Mouse (Mus musculus) left cerebral cortex, adult 8-10 months (tissue): ENCODE measurements around the gene Itgb3. TPM values are rescaled to one million over a fixed set of nuclear protein-coding genes. Genes with fewer than 3 reads are reported as not detected.

ENCODE experiments used
- DNase-seq, 2 experiments: peaks; one replicate each; pipeline ENCODE4 v3.0.0; 2022; ENCODE audit warnings: low spot score in 2 of 2
- total RNA-seq, 4 experiments: library from RNA; stranded (reverse); gene quantifications; 2 replicates each; pipeline ENCODE4 v1.2.4; 2022

The Itgb3 gene
- total RNA-seq, 4 experiments from 2014 or later = 2.5 to 4.7 (median 3.7) TPM

GRCm38 (mm10) chr11:104619084-104620022 lies 11.6 kb downstream of the Itgb3 start:
- DNase-seq = no peak

GRCm38 (mm10) chr11:104622040-104622962 lies 14.5 kb downstream of the Itgb3 start:
- DNase-seq = no peak

GRCm38 (mm10) chr11:104624791-104625391 lies 17.1 kb downstream of the Itgb3 start:
- DNase-seq = no peak

GRCm38 (mm10) chr11:104625453-104626402 lies 17.9 kb downstream of the Itgb3 start:
- no peak for DNase-seq

- DNase-seq = no peak
Observed at GRCm38 (mm10) chr11:104626635-104627034, 18.8 kb downstream of the Itgb3 start.

GRCm38 (mm10) chr11:104627616-104628301 lies 20.0 kb downstream of the Itgb3 start:
- DNase-seq = no peak

- no peak for DNase-seq
Observed at GRCm38 (mm10) chr11:104628566-104628965, 20.8 kb downstream of the Itgb3 start.

GRCm38 (mm10) chr11:104630185-104630835 lies 22.5 kb downstream of the Itgb3 start:
- DNase-seq = no peak

GRCm38 (mm10) chr11:104631306-104631705 lies 23.5 kb downstream of the Itgb3 start:
- no peak for DNase-seq

GRCm38 (mm10) chr11:104637010-104637409 lies 29.2 kb downstream of the Itgb3 start:
- no peak for DNase-seq

GRCm38 (mm10) chr11:104638006-104638405 lies 30.2 kb downstream of the Itgb3 start:
- DNase-seq = no peak

- DNase-seq = no peak
Observed at GRCm38 (mm10) chr11:104638906-104639305, 31.1 kb downstream of the Itgb3 start.

- DNase-seq = no peak
Observed at GRCm38 (mm10) chr11:104639634-104640033, 31.8 kb downstream of the Itgb3 start.

GRCm38 (mm10) chr11:104640894-104641293 lies 33.1 kb downstream of the Itgb3 start:
- no peak for DNase-seq

GRCm38 (mm10) chr11:104643236-104643635 lies 35.4 kb downstream of the Itgb3 start:
- DNase-seq = no peak

- DNase-seq = no peak
Observed at GRCm38 (mm10) chr11:104645402-104645801, 37.6 kb downstream of the Itgb3 start.

- DNase-seq = no peak
Observed at GRCm38 (mm10) chr11:104646173-104646572, 38.4 kb downstream of the Itgb3 start.

- DNase-seq = no peak
Observed at GRCm38 (mm10) chr11:104646611-104647010, 38.8 kb downstream of the Itgb3 start.

- DNase-seq = no peak
Observed at GRCm38 (mm10) chr11:104647188-104647867, 39.5 kb downstream of the Itgb3 start.
